Mouse (Mus musculus): Measurements from ENCODE around the gene Pomt1.

DNA sequence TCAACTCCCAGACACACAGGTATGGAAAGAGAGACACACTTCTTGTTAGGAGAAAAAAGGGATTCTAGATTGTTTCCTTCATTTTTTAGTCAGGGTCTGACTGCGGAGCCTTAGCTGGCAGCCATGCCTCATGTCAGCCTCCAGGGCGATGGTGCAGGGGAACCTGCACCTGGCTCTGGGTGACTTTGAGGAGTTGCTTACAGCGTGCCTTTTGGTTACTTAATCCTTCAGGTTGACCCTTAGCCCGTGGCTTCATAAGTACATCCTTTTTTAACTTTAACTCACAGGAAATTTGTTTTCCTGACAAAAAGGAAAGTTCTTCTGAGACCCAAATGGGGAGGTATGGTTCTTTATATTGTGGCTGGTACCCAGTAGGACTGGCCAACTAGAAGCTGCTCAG is 6.6 kb downstream of the Pomt1 start:
- TF ChIP-seq CTCF (IDR thresholded peaks at IDR 0.05; ENCODE audit: low read depth) (no peak), EP300 (IDR thresholded peaks at IDR 0.05; ENCODE audit: low read depth) (no peak)
